16 mouse cellular contexts compared by ENCODE assay signal in the genomic region with DNA sequence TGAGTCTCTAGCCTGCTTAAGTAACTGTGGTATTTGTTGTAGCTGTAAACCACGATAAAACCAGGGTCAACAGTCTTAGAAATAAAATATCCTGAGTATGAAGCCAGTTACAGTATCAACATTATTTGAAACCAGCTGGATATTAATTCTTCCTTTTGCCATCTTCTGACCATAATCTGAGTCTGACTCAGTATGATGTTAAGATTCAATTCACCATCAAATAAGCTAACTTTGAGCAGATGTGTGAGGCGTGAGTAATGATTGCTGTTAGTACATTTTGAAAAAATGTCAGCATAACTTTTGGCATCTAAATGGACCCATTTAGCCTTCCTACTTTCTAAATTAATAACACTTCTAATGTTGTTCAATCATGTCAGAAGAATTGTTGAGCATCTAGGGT.
"Had no signal": no experiment of that assay in that cellular context is flagged by ENCODE, and none has a peak within 500 bp of the region (broad histone marks: within the 10 kb centered on the region; RNA-seq: fewer than 3 reads in every experiment).

No protein-coding gene starts in this region.

- H3K27ac ChIP-seq: liver, embryonic 14.5 days; midbrain, embryonic 10.5 days; midbrain, embryonic 12.5 days; neural tube, embryonic 13.5 days; neural tube, embryonic 15.5 days had no signal

- H3K36me3 ChIP-seq: midbrain, embryonic 10.5 days; midbrain, embryonic 12.5 days; neural tube, embryonic 13.5 days; neural tube, embryonic 15.5 days had no signal

- H3K9me3 ChIP-seq: midbrain, embryonic 10.5 days; midbrain, embryonic 12.5 days; neural tube, embryonic 13.5 days; neural tube, embryonic 15.5 days had no signal

- H3K4me2 ChIP-seq: lung, embryonic 14.5 days; midbrain, embryonic 12.5 days; neural tube, embryonic 13.5 days; neural tube, embryonic 15.5 days had no signal

- H3K4me3 ChIP-seq: midbrain, embryonic 10.5 days; midbrain, embryonic 12.5 days; neural tube, embryonic 13.5 days; neural tube, embryonic 15.5 days had no signal

- H3K27me3 ChIP-seq: midbrain, embryonic 12.5 days; neural tube, embryonic 13.5 days; neural tube, embryonic 15.5 days had no signal

- DNase-seq: lung, adult 18-20 months; lung, embryonic 14.5 days; lung, postnatal 10 days; lung, postnatal 4 days; midbrain, embryonic 14.5 days; right cerebral cortex, postnatal 25 days; right cerebral cortex, postnatal 4 days; spleen, adult 18-20 months; thymus, adult 2 months; thymus, postnatal 25 days; thymus, postnatal 4 days had no signal

- H3K9ac ChIP-seq: liver, embryonic 14.5 days; lung, embryonic 14.5 days; midbrain, embryonic 12.5 days; neural tube, embryonic 13.5 days; neural tube, embryonic 15.5 days had no signal

- H3K4me1 ChIP-seq: midbrain, embryonic 10.5 days; midbrain, embryonic 12.5 days; neural tube, embryonic 13.5 days; neural tube, embryonic 15.5 days had no signal
